Mouse (Mus musculus): ENCODE measurements around the gene Zbtb8b. TPM values are rescaled to one million over a fixed set of nuclear protein-coding genes. Genes with fewer than 3 reads are reported as not detected.
A peak's percentile ranks its signal among the peaks of the same experiment; 100 is the strongest.
"Not testable (repeated sequence)": the region's sequence is repeated elsewhere in the genome, so short reads cannot be mapped to it uniquely, and the experiment has no call there.

The Zbtb8b gene
- total RNA-seq, 2 experiments from 2014 or later = not detected

DNA sequence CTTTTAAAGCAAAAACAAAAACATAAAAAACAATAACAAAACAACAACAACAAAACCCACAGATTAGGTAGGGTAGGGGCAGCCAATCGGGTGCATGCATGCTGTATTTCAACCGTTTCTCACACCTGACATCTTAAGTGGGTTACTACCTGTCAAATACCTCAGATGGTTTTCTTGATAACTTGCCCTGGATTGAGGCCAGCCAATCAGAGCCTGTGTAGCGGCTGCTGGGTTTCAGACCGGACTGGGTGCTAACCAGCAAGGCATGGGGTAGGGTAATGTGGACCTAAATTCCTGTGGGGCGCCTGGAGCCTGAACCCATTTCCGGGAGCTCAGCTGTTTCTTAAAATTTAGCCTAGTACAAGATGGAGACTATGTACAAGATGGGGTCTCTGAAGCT, 492 bp upstream of the Zbtb8b start:
- no peak for DNase-seq
- intact Hi-C loops (cut with DNase I) = no loop called here

DNA sequence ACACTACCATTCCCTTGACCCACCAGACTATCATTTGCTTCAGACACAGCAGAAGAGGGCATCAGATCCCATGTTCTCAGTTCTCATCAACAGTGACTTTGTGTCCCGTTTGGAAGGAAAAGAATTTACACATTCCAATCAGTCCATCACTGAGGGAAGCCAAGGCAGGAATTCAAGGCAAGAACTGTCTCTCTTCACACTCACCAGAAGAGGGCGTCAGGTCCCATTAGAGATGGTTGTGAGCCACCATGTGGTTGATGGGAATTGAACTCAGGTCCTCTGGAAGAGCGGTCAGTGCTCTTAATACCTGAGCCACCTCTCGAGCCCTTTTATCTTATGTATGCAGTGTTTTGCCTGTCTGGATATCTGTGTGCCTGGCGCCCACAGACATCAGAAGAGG, 22.3 kb downstream of the Zbtb8b start:
- no peak for DNase-seq
- intact Hi-C loops (cut with DNase I) = no loop called here

DNA sequence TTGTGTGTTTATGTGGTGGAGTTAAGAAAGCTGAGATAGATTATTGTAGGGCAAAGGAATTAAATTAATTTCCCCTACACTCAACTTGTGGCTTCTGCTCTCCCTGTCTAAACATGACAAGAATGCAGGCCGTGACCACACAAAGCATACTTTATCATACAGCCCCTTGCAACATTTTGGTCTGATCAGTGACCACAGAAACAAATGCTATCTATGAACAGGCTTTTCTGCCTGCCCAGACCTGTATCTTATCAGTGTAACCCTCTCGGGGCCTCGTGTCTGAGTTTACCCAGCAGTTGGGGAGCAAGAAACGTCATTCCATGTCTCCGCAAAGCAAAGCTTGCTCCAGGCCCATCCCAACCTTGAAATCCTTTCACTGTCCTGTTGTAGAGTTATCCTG, 24.2 kb downstream of the Zbtb8b start:
- intact Hi-C loops (cut with DNase I) = no loop called here
- no peak for DNase-seq

DNA sequence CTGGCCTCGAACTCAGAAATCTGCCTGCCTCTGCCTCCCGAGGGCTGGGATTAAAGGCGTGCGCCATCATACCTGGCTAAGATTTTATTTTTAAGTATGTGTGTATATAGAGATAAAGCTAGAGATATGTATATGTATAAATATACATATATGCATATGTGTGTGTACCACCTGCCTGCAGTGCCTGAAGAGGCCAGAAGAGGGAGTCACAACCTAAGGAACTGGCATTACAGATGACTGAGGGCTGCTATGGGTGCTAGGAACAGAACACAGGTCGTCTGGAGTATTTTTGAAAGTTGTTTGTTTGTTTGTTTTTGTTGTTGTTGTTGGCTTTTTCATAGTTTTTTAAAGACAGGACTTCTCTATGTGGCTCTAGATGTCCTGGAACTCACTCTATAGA, 24.8 kb downstream of the Zbtb8b start:
- intact Hi-C loops (cut with DNase I) = no loop called here
- no peak for DNase-seq

DNA sequence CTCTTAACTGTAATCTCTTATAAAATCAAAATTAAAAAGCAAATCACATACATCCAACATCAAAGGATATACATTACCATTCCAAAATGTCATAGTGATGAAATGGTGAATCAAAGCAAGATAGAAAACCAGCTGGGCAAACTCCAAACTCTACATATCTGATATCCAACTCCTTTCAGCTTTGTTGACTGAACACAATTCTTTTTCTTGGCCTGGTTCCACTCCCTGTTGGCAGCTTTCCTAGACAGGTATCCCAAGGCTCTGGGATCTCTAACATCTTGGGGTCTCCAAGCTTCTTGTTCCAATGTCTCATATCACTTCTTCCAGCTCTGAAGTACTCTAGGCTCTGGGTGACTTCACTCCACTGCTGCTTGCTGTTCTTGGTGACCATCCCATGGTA, 29.7 kb downstream of the Zbtb8b start:
- intact Hi-C loops (cut with DNase I) = no loop called here
- DNase-seq = no peak

DNA sequence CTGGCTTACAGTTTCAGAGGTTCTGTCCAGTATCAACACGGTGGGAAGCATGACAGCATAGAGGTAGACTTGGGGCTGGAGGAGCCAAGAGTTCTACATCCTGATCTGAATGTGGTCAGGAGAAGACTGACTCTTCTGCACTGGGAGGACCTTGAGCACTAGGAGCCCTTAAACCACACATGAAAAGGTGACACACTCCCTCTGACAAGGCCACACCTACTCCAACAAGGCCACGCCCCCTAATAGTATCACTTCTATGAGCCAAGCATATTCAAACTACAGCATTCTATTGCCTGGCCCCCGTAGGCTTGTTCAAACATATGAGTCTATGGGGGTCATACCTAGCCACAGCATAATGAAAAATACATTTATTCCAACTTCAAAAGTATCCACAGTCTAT, 30.1 kb downstream of the Zbtb8b start:
- DNase-seq; intact Hi-C loops (cut with DNase I): not testable (repeated sequence)

DNA sequence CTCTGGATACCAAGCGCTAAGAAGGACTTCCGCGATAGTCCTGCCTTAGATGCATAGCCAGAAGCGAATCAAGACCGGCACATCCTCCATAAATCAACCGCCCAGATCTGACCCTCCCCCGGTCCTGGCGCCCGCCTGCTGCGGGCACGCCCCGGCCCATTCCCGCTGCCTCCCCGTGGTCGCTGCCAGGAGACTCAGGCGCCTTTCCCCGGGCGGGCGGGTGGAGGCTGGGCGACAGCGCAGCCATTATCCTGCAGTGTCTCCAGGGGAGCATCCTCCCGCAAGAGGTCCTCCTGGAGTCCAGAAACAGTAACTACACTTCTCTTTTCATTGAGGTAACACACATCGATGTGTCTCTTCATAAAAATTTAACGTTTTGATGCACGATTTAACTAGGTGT, 34.2 kb downstream of the Zbtb8b start:
- intact Hi-C loops (cut with DNase I) = no loop called here

DNA sequence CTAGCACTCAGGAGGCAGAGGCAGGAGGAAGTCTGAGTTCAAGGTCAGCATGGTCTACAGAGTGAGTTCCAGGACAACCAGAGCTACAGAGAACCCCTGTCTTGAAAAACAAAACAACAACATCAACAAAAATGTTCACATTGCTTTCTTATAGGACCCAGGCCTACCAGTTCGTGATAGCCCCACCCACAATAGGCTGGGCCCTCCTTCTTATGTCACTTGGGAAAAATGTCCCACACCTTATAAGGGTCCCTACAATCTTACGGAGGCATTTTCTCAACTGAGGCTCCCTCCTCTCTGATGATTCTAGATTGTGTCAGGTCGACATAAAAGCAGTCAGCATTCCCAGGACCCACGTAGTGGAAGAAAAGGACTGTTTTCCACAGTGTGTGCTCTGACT, 40.8 kb downstream of the Zbtb8b start:
- intact Hi-C loops (cut with DNase I) = no loop called here

More for the DNA sequence above, 34.2 kb downstream of the Zbtb8b start:
- peak; percentile 32 to 39 for DNase-seq

DNA sequence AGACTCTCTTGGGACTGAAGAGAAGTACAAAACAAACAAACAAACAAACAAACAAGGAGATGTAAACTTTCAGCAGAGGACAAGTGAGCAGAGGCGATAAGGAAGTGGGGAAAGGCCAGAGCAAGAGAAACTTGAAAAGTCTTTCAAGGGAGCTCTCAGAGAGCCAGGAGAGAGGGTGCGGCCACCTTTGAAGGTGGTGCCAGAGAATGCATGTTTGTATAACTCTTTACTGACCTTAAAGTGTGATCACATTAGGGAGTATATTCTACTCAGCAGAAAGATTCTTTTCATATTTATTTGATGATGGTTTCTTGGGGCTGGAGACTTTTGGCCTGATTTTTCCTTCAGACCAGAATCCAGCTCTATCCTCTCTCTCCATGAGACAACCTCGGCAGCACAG, 43.7 kb downstream of the Zbtb8b start:
- intact Hi-C loops (cut with DNase I) = no loop called here
- DNase-seq = no peak

More for the DNA sequence above, 40.8 kb downstream of the Zbtb8b start:
- no peak for DNase-seq

DNA sequence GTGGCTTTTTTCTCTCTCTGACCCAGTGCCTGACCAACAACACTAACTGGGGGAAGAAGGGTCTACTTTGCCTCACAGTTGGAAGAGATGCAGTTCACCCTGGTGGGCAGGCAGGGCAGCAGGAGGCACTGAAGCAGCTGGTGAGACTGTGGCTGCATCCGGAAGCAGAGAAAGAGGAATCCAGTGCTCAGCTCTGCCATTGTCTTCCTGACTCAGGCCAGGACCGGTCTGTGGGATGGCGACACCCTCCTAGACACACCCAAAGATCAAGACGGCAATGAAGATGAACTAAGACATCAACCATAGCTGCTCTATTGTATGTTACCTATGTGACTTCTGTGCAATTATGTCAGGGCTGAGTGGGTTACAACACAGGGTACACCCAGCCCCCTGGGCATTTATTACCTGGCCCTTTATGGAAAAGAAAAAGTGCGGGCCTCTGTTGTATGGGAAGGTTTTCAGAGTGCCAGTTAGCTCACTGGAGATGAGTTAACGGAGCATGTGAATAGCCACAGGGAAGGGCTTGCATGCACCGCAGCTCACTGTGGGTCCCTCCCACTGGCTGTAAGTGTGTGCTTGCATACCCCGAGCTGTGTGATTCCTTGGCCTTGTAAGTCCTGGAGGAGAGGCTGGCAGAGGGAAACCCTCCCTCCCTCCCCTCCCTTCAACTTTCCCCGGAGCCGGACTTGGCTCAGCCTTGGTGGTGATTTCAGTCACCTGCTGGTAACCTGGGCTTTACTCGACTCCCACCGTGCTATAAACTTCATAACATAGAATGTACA, 46.4 kb downstream of the Zbtb8b start:
- DNase-seq = no peak
- intact Hi-C loops (cut with DNase I) = no loop called here

DNA sequence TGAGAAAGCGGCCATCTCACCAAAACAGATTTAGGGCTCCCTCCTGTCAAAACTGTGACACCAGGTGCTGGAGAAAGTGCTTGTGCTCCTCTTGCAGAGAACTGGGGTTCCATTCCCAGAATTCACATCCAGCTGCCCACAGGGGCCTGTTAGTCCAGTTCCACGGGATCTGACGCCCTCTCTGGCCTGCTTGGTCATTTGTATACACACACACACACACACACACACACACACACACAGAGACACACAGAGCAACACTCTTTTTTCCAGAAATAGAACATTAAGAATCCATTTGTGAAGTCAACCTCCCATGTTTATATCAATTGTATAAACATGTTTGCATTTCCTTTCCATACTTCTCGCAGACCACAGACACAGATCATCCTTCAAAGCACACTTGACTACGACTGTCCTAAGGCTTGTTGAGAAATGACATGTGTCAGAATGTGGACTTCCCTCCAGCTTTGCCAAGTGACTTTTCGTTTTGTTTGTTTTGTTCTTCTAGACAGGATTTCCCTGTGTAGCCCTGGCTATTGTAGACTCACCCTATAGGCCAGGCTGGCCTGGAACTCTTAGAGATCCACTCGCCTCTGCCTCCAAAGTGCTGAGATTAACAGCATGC, 49.6 kb downstream of the Zbtb8b start:
- no peak for DNase-seq
- intact Hi-C loops (cut with DNase I) = no loop called here

DNA sequence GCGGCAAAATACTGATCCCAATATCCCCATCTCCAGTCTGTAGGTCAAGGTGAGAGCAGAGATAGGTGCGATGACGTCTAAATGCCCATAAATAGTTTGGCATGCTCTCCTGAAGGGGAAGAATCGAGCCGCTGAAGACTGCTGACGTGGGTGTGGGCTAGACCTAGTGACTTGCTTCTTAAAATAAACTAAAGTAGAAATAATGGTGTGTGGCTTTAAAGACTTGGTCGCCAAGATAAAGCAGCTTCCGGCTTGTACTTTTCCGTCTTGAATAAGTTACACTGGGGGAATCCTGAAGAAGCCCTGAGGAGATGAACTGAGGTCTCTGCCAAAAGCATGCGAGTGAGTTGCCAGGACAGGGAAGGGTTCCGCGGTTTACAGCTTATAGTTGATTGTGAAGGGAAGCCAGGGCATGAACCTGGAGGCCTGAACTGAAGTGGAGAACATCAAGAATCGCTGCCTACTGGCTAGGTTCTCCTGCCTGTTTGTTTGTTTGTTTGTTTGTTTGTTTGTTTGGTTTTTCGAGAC, 50.4 kb downstream of the Zbtb8b start:
- DNase-seq = no peak
- intact Hi-C loops (cut with DNase I) = no loop called here

DNA sequence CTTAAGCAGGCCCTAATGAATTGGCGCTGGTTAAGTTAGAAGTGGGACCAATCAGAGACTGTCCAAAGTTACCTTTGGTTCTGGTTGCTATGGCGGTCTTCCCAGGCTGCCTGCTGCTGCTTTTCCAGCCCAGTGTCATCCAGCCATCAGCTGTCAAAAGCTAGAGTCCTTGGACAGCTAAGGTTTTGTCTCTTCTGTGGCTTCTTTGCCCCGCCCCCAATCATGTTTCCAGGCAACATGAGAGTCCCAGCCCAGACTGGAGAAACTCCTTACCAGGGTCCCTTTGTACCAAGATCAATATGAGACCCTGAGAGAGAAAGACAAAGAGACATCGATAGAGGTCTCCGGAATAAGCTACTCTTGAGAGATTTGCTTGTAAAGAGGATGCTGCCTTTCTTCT, 52.2 kb downstream of the Zbtb8b start:
- no peak for DNase-seq
- intact Hi-C loops (cut with DNase I) = no loop called here

DNA sequence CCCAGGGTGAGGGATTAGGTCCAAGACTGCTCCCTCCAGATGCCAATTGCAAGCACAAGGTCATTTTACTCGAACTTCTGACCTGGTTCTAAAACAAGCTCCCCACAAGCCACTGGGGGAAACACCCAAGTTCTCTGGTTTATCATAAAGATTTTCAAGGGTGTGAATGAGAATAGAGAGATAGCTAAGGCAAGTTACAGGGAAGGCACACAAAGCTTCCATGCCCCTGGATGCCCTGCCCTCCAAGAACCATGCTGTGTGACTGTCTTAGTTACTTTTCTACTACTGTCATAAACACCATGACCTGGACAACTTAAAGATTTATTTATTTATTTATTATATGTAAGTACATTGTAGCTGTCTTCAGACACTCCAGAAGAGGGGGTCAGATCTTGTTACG, 53.7 kb downstream of the Zbtb8b start:
- no peak for DNase-seq
- intact Hi-C loops (cut with DNase I) = no loop called here

DNA sequence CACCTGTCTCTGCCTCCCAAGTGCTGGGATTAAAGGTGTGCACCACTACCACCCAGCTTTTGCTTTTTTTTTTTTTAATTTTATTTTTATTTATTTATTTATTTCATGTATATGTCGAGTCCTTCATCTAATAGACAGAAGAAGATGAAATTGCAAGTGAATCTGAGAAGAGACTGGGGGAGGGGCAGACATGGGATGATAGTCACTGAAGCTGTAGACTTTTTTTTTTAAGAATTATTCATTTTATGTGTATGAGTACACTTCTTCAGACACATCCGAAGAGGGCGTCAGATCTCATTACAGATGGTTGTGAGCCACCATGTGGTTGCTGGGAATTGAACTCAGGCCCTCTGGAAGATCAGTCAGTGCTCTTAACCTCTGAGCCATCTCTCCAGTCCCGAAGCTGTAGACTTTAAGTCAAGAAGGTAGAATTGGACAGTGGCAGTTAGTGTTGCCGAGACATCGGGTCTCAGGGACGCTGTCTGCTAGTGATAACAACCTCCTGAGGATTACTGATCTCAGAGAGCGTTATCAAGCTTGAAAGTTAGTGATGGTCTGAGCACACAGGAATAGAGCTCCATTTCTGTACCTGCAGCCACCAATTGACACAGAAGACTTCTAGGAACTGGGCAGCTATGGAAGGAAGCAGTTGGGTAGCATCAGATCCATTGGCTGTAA, 54.2 kb downstream of the Zbtb8b start:
- no peak for DNase-seq
- intact Hi-C loops (cut with DNase I) = no loop called here

DNA sequence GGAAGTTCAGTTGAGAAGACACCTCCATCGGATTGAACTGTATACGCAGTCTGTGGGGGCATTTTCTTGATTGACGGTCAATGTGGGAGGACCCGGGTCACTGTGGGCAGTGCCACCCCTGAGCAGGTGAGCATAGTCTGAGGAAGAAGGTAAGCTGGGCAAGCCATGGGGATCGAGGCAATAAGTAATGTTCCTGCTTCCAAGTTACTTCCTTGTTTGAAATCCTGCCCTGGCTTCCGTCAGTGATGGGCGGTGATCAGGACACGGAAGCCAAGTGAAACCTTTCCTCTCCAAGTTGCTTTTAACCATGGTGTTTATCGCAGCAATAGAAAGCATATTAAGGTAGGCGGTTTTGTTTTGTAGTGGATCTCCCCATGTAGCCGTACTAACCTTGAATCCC, 55.0 kb downstream of the Zbtb8b start:
- no peak for DNase-seq
- intact Hi-C loops (cut with DNase I) = no loop called here

DNA sequence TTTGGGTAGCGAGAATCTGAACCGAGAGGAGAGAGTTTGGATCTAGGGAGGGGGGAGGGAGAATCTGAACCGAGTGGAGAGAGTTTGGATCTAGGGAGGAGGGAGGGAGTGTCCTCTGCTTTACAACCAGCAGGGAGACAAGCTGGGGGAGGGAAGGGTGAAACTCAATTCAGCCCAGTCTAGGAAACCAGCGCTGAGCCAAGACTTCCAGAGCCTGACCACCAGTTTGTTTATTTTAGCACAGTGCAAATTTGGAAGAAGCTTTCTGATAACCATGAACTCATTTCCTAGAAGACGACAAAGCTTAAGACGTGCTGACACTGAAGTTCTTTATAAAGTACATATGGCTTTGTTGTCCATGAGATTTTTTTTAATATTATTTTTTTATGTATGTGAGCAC, 56.2 kb downstream of the Zbtb8b start:
- DNase-seq = no peak
- intact Hi-C loops (cut with DNase I) = no loop called here

DNA sequence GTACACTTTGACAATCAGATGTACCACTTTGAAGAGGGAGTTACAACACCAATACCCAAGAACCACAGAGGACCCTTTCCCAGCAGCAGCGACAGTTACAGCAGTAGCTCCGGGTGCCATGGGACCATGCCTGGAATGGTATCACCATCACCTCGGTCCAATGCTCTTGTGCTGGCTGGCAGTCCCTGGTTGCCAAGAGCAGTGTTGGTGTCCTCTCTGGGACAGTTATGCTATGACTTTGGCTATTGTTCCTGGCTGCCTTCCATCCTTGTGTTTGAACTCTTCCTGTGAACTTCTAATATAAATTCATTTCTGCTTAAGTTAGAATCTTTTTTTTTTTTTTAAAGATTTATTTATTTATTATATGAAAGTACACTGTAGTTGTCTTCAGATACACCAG, 57.1 kb downstream of the Zbtb8b start:
- intact Hi-C loops (cut with DNase I) = no loop called here
- no peak for DNase-seq

DNA sequence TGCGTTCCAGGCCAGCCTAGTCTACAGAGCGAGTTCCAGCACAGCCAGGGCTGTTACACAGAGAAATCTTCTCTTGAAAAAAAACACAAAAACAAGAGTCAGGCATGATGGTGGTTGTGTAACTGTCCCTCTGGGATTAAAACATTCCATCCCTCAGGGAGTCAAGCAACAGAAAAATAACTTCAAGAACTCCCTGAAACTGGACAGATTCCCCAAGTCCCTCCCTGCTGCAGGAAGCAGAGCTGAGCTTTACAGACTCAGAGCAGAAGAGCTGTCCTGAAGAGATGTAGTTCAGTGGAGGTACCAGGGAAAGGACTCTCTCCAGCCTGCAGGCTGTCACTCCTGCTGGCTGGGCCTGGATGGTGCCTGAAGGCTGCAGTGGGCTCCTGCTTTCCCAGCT, 58.2 kb downstream of the Zbtb8b start:
- no peak for DNase-seq

DNA sequence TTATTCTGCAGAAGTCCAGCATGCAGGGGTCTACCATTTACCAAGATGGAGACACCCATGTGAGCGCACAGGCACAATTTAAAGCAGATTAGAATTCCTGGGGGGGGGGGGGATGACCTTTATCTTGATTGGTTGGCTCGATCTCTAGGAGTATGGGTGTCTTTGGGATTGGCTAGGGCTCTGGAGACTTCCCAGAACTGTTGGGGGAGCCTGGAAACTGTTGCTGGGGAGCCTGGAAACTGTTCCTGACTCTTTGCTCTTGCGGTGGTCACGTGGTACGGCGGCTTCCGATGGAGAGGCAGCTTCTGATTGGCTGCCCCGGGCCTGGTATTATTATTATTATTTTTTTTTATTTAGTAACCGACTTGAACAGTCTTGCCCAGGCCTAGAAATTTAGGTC, 58.6 kb downstream of the Zbtb8b start:
- no peak for DNase-seq
- intact Hi-C loops (cut with DNase I) = no loop called here

More for the DNA sequence above, 58.2 kb downstream of the Zbtb8b start:
- intact Hi-C loops (cut with DNase I) = no loop called here

DNA sequence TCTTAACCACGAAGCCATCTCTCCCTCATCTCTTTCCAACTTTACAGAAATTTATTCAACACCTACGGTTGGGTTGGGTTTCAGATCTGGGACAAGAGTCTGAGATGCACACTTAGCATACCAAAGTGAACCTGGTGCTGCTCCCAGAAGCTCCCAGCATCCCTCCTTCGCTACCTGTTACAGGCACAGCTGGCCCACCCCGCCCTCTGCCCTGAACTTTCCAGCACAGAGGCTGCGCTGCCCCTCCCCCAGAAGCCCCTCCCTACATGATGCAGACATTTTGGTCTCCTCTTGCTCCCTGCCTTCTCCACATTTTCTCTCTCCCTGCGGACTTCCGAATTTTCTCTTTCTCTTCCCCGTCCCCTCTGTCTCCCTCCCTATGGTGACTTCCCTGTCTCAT, 59.5 kb downstream of the Zbtb8b start:
- intact Hi-C loops (cut with DNase I) = no loop called here
- DNase-seq = no peak

DNA sequence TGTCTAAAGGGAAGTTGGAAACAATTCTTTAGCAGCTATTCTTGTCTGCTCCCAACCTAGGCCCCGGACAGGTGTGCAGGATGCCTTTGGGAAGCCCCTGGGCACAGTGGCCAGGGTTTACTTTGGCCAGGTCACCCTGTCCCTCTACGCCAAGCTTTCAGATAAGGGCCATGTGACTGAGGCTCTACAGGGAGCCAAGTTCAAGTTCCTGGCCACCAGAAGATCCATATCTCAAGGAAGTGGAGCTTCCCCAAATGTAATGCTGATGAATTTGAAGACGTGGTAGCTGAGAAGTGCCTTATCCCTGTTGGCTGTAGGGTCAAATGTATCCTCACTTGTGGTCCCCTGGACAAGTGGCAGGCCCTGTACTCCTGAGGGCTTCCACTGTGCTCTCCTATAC, 60.8 kb downstream of the Zbtb8b start:
- intact Hi-C loops (cut with DNase I) = no loop called here
- no peak for DNase-seq
